Mouse (Mus musculus): ENCODE measurements at regions not wholly inside any gene's neighbourhood (a gene's known extent, or its start where the extent isn't known, plus 50 kb on each side); places are given as distances from the start of the nearest gene placed in this dataset.

GRCm38 (mm10) chr15:6132216-6132615 lies 167.4 kb upstream of the Dab2 start:
- no peak for TF ChIP-seq GATA1 (IDR thresholded peaks at IDR 0.05; ENCODE audit: low read length)
- TF ChIP-seq TAL1 (IDR thresholded peaks at IDR 0.05; ENCODE audit: low read length) = no peak
